Mouse (Mus musculus) MEL (cell line): ENCODE data around the gene Amz1. TPM values are rescaled to one million over a fixed set of nuclear protein-coding genes. Genes with fewer than 3 reads are reported as not detected.

Experiments used
- DNase-seq: peaks from one replicate; pipeline ENCODE4 v3.0.0; 2011; ENCODE audit warnings: low read depth, low spot score
- H3K27ac ChIP-seq: 2 replicates; pipeline ENCODE4 v1.5.1; 2012; ENCODE audit warnings: low read depth, mild to moderate bottlenecking, control low read depth, low read length, moderate library complexity; ENCODE audit not compliant: control insufficient read depth
- H3K27me3 ChIP-seq, 2 experiments: fragments of 150-350 bp in 1 of 2; sonication (generic) in 1 of 2; 2 replicates each; pipeline ENCODE4 v1.6.1; 2012; ENCODE audit warnings: low read length in 2 of 2, mild to moderate bottlenecking in 2 of 2, improper control_type of control experiment in 1 of 2, moderate library complexity in 1 of 2; ENCODE audit not compliant: insufficient read depth in 2 of 2, control insufficient read depth in 1 of 2
- H3K36me3 ChIP-seq, 2 experiments: 2 replicates each; pipeline ENCODE4 v1.6.1; 2012 to 2014; ENCODE audit warnings: low read length in 2 of 2, improper control_type of control experiment in 1 of 2, inconsistent platforms in 1 of 2, mild to moderate bottlenecking in 1 of 2; ENCODE audit not compliant: insufficient read depth in 2 of 2, control insufficient read depth in 1 of 2
- H3K4me1 ChIP-seq, 2 experiments: fragments of 150-350 bp in 1 of 2; sonication (generic) in 1 of 2; 2 replicates each; pipeline ENCODE4 v1.6.1; 2012; ENCODE audit warnings: low read length in 2 of 2, improper control_type of control experiment in 1 of 2, mild to moderate bottlenecking in 1 of 2; ENCODE audit not compliant: insufficient read depth in 2 of 2, control insufficient read depth in 1 of 2
- H3K4me3 ChIP-seq, 2 experiments: fragments of 150-350 bp in 1 of 2; sonication (generic) in 1 of 2; 2 replicates each; pipeline ENCODE4 v1.5.1; 2012; ENCODE audit warnings: low read depth in 2 of 2, low read length in 2 of 2, mild to moderate bottlenecking in 2 of 2, moderate library complexity in 2 of 2, control low read depth in 1 of 2, improper control_type of control experiment in 1 of 2; ENCODE audit not compliant: control insufficient read depth in 1 of 2, insufficient read depth in 1 of 2
- H3K79me2 ChIP-seq: 2 replicates; pipeline ENCODE4 v1.6.1; 2012; ENCODE audit warnings: mild to moderate bottlenecking, low read length, moderate library complexity; ENCODE audit not compliant: control insufficient read depth, poor library complexity, insufficient read depth
- H3K9ac ChIP-seq: 2 replicates; pipeline ENCODE4 v1.6.1; 2012; ENCODE audit warnings: low read depth, mild to moderate bottlenecking, control low read depth, low read length, moderate library complexity; ENCODE audit not compliant: control insufficient read depth, poor library complexity, severe bottlenecking
- H3K9me3 ChIP-seq: fragments of 150-350 bp; sonication (generic); replicated peaks from 2 replicates; pipeline ENCODE4 v1.6.1; 2012; ENCODE audit warnings: mild to moderate bottlenecking, low read length, improper control_type of control experiment, moderate library complexity; ENCODE audit not compliant: insufficient read depth
- BHLHE40 ChIP-seq: IDR thresholded peaks from 2 replicates; pipeline ENCODE4 v1.6.1; 2012; ENCODE audit warnings: low read depth, mild to moderate bottlenecking, inconsistent platforms, low read length, improper control_type of control experiment, borderline replicate concordance
- CHD1 ChIP-seq: IDR thresholded peaks from 2 replicates; pipeline ENCODE4 v1.6.1; 2012; ENCODE audit warnings: low read depth, mild to moderate bottlenecking, inconsistent platforms, low read length, improper control_type of control experiment
- CTCF ChIP-seq, 3 experiments: IDR thresholded peaks in 2 of 3; conservative IDR thresholded peaks in 1 of 3; 2 replicates each; pipeline ENCODE4 v1.5.1; 2011 to 2012; ENCODE audit warnings: low read length in 3 of 3, low read depth in 2 of 3, mild to moderate bottlenecking in 2 of 3, improper control_type of control experiment in 1 of 3, inconsistent platforms in 1 of 3, mixed read lengths in 1 of 3, moderate library complexity in 1 of 3; ENCODE audit not compliant: control insufficient read depth in 1 of 3, insufficient read depth in 1 of 3, poor library complexity in 1 of 3, severe bottlenecking in 1 of 3
- EP300 ChIP-seq, 2 experiments: IDR thresholded peaks; 2 replicates each; pipeline ENCODE4 v1.6.1; 2011; ENCODE audit warnings: improper control_type of control experiment in 2 of 2, low read length in 2 of 2, low read depth in 1 of 2, mild to moderate bottlenecking in 1 of 2
- GABPA ChIP-seq: IDR thresholded peaks from 2 replicates; pipeline ENCODE4 v1.6.1; 2012; ENCODE audit warnings: low read depth, mild to moderate bottlenecking, inconsistent platforms, low read length, improper control_type of control experiment, moderate library complexity
- GATA1 ChIP-seq: IDR thresholded peaks from 2 replicates; pipeline ENCODE4 v1.6.1; 2011; ENCODE audit warnings: low read depth, low read length, improper control_type of control experiment
- HCFC1 ChIP-seq: IDR thresholded peaks from 2 replicates; pipeline ENCODE4 v1.6.1; 2012; ENCODE audit warnings: low read depth, mild to moderate bottlenecking, inconsistent platforms, low read length, improper control_type of control experiment, moderate library complexity
- KAT2A ChIP-seq: conservative IDR thresholded peaks from 2 replicates; pipeline ENCODE4 v1.6.1; 2012; ENCODE audit warnings: low read depth, low read length, improper control_type of control experiment, inconsistent platforms
- MAX ChIP-seq: IDR thresholded peaks from 2 replicates; pipeline ENCODE4 v1.6.1; 2011; ENCODE audit warnings: low read length, improper control_type of control experiment
- MEF2A ChIP-seq: IDR thresholded peaks from 2 replicates; pipeline ENCODE4 v1.6.1; 2014; ENCODE audit warnings: low read depth, mild to moderate bottlenecking, inconsistent platforms, low read length, improper control_type of control experiment; ENCODE audit not compliant: poor library complexity, insufficient replicate concordance, severe bottlenecking; ENCODE audit errors: extremely low read depth
- MYB ChIP-seq: IDR thresholded peaks from 2 replicates; pipeline ENCODE4 v1.6.1; 2011; ENCODE audit warnings: mild to moderate bottlenecking, low read depth, low read length, improper control_type of control experiment
- NELFE ChIP-seq: IDR thresholded peaks from 2 replicates; pipeline ENCODE4 v1.6.1; 2011; ENCODE audit warnings: low read depth, low read length, improper control_type of control experiment
- NRF1 ChIP-seq: IDR thresholded peaks from 2 replicates; pipeline ENCODE4 v1.6.1; 2014; ENCODE audit warnings: low read depth, mild to moderate bottlenecking, inconsistent platforms, low read length, improper control_type of control experiment, moderate library complexity; ENCODE audit not compliant: poor library complexity, insufficient read depth, severe bottlenecking
- POLR2AphosphoS5 ChIP-seq: IDR thresholded peaks from 2 replicates; pipeline ENCODE4 v1.6.1; 2012; ENCODE audit warnings: low read depth, borderline replicate concordance, mild to moderate bottlenecking, inconsistent platforms, low read length, moderate library complexity, mixed read lengths
- RCOR1 ChIP-seq: IDR thresholded peaks from 2 replicates; pipeline ENCODE4 v1.6.1; 2012; ENCODE audit warnings: low read depth, mild to moderate bottlenecking, inconsistent platforms, low read length, improper control_type of control experiment
- SMC3 ChIP-seq: IDR thresholded peaks from 2 replicates; pipeline ENCODE4 v1.6.1; 2011; ENCODE audit warnings: low read depth, low read length, improper control_type of control experiment
- TAL1 ChIP-seq: IDR thresholded peaks from 2 replicates; pipeline ENCODE4 v1.6.1; 2012; ENCODE audit warnings: mild to moderate bottlenecking, inconsistent platforms, low read length, moderate library complexity, mixed read lengths
- TBP ChIP-seq: IDR thresholded peaks from 2 replicates; pipeline ENCODE4 v1.8.0; 2011; ENCODE audit warnings: low read depth, low read length, improper control_type of control experiment
- TCF12 ChIP-seq: IDR thresholded peaks from 2 replicates; pipeline ENCODE4 v1.6.1; 2014; ENCODE audit warnings: low read depth, mild to moderate bottlenecking, inconsistent platforms, low read length, improper control_type of control experiment, moderate library complexity
- UBTF ChIP-seq: IDR thresholded peaks from 2 replicates; pipeline ENCODE4 v1.6.1; 2012; ENCODE audit warnings: low read depth, mild to moderate bottlenecking, inconsistent platforms, low read length, improper control_type of control experiment, moderate library complexity, borderline replicate concordance; ENCODE audit not compliant: insufficient read depth
- USF1 ChIP-seq: IDR thresholded peaks from 2 replicates; pipeline ENCODE4 v1.6.1; 2014; ENCODE audit warnings: low read depth, mild to moderate bottlenecking, inconsistent platforms, low read length, improper control_type of control experiment, moderate library complexity
- ZC3H11A ChIP-seq: IDR thresholded peaks from 2 replicates; pipeline ENCODE4 v1.6.1; 2012; ENCODE audit warnings: low read depth, mild to moderate bottlenecking, inconsistent platforms, low read length, improper control_type of control experiment
- ZKSCAN1 ChIP-seq: IDR thresholded peaks from 2 replicates; pipeline ENCODE4 v1.6.1; 2012; ENCODE audit warnings: low read depth, mild to moderate bottlenecking, inconsistent platforms, low read length, improper control_type of control experiment, moderate library complexity
- ZNF384 ChIP-seq: IDR thresholded peaks from 2 replicates; pipeline ENCODE4 v1.6.1; 2012; ENCODE audit warnings: low read depth, mild to moderate bottlenecking, inconsistent platforms, low read length, improper control_type of control experiment
- polyA plus RNA-seq, 2 experiments: library from polyadenylated mRNA; stranded (reverse) in 1 of 2; unstranded in 1 of 2; fragments of >175 nt in 1 of 2; fragments of >200 nt in 1 of 2; gene quantifications; 2 replicates each; pipeline versions ENCODE4 v1.2.1 to v1.2.4; 2012; ENCODE audit warnings: low replicate concordance in 2 of 2, low read depth in 1 of 2; ENCODE audit not compliant: insufficient read length in 2 of 2, insufficient read depth in 1 of 2, missing spikeins in 1 of 2
- total RNA-seq: library from RNA; depleted of rRNA; stranded (reverse); fragments of 300-350 nt; gene quantifications from 2 replicates; pipeline ENCODE4 v1.2.3, GENCODE M21; 2012

Gene Amz1
- total and polyA plus RNA-seq, 3 experiments = 0.68 to 1.7 TPM; not detected in 1

- no peaks in the 10 kb centered on the region for H3K9me3 ChIP-seq
- no peaks in the 10 kb centered on the region for H3K27me3 ChIP-seq
- no peak overlapping the region for H3K9ac ChIP-seq
- H3K4me3 ChIP-seq = no peak overlapping the region
- no peaks in the 10 kb centered on the region for H3K79me2 ChIP-seq
- no peak for DNase-seq
- no peak overlapping the region for H3K27ac ChIP-seq
- peaks cover 1 to 5% of the 10 kb centered on the region in 2 experiments for H3K36me3 ChIP-seq
- TF ChIP-seq TBP = no peak
- TF ChIP-seq TCF12 = no peak
- TF ChIP-seq MYB = no peak
- TF ChIP-seq ZNF384 = no peak
- no peak for TF ChIP-seq RCOR1
- TF ChIP-seq POLR2AphosphoS5 = no peak
- TF ChIP-seq GABPA = no peak
- TF ChIP-seq EP300 (IDR thresholded peaks at IDR 0.05; ENCODE audit: low read depth in 1 of 2, low read length in 2 of 2) = no peak
- no peak for TF ChIP-seq USF1
- no peak for TF ChIP-seq MEF2A
- TF ChIP-seq NRF1 = no peak
- no peak for TF ChIP-seq ZC3H11A
- no peak for TF ChIP-seq MAX
- no peak for TF ChIP-seq ZKSCAN1
- no peak for TF ChIP-seq CHD1
- no peak for TF ChIP-seq GATA1
- no peak for TF ChIP-seq UBTF
- TF ChIP-seq HCFC1 = no peak
- peaks cover 3 to 5% of the 10 kb centered on the region in 2 experiments; a peak in 1 of 4 replicates for H3K4me1 ChIP-seq
Observed at GRCm38 (mm10) chr5:140785240-140785872, 61.4 kb downstream of the Amz1 start.

GRCm38 (mm10) chr5:140789561-140789960, 65.6 kb downstream of the Amz1 start:
- no peaks in the 10 kb centered on the region for H3K79me2 ChIP-seq
- no peaks in the 10 kb centered on the region for H3K9me3 ChIP-seq
- peaks cover 0 to 38% of the 10 kb centered on the region in 2 experiments; a peak in 3 of 4 replicates for H3K36me3 ChIP-seq
- no peak overlapping the region for H3K4me3 ChIP-seq
- H3K4me1 ChIP-seq = peaks cover 28 to 40% of the 10 kb centered on the region in 2 experiments
- H3K9ac ChIP-seq = no peak overlapping the region
- TF ChIP-seq GATA1 = no peak
- no peak for TF ChIP-seq MAX
- TF ChIP-seq GABPA = no peak
- TF ChIP-seq MYB = no peak
- TF ChIP-seq HCFC1 = no peak
- TF ChIP-seq ZNF384 = no peak
- no peak for TF ChIP-seq NELFE
- no peak for TF ChIP-seq CHD1
- no peak for TF ChIP-seq KAT2A
- no peak for TF ChIP-seq TCF12
- no peak for TF ChIP-seq BHLHE40
- no peak for TF ChIP-seq CTCF (IDR thresholded peaks at IDR 0.05 in 2 of 3, conservative IDR thresholded peaks at IDR 0.05 in 1 of 3; ENCODE audit: control insufficient read depth in 1 of 3, insufficient read depth in 1 of 3, low read depth in 2 of 3, low read length in 3 of 3, poor library complexity in 1 of 3, severe bottlenecking in 1 of 3)
- no peak for TF ChIP-seq TAL1
- TF ChIP-seq SMC3 = no peak
- H3K27ac ChIP-seq = no peak overlapping the region
- no peaks in the 10 kb centered on the region for H3K27me3 ChIP-seq
- DNase-seq = no peak
